Mouse (Mus musculus): ENCODE results near the gene Tbc1d10b. TPM values are rescaled to one million over a fixed set of nuclear protein-coding genes. Genes with fewer than 3 reads are reported as not detected.
A peak's percentile ranks its signal among the peaks of the same experiment; 100 is the strongest.

Tbc1d10b gene
- total RNA-seq, 2 experiments from 2014 or later: 27.0 to 59.8 TPM

DNA sequence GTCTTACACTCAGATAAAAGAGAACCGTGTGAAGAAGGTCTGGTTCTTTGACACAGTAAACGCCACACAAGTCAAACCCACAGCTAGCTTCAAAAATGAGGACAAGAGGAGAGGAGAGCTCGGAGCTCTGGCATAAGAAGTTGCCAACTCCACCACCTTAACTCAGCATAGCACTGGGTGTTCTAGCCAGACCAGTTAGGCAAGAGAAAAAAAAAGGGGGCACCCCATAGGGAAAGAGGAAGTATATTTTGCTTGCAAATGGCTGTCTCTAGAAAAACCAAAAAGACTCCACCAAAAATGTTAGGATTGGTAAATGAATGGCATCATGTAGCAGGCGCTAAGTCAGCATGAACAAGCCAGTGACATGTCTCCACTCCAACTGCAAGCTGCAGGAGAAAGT, 44.3 kb downstream of the Tbc1d10b start:
- peak; percentile 27; the same call in 1 of the 2 replicates for ATAC-seq (ENCODE audit: poor library complexity, severe bottlenecking)

DNA sequence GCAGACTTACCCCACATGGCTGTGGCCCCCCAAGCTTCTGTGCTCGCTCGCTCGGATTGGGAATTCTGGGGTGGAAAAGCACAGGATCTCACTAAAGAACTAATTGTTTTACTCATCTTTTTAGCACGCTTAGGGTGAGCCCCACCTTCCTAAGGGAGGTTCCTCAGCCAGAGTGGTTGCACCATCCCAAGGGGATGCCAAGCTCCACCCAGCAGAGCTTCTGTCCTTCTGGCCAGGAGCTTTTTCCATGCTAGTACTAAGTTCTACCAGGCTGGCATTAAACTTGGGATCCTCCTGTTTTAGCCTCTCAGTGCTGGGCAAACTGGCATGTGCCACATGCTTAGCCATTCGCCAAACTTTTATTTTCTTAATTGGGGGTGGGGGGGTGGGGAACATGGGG, 45.7 kb downstream of the Tbc1d10b start:
- ATAC-seq (ENCODE audit: poor library complexity, severe bottlenecking): peak; percentile 36; the same call in 1 of the 2 replicates

DNA sequence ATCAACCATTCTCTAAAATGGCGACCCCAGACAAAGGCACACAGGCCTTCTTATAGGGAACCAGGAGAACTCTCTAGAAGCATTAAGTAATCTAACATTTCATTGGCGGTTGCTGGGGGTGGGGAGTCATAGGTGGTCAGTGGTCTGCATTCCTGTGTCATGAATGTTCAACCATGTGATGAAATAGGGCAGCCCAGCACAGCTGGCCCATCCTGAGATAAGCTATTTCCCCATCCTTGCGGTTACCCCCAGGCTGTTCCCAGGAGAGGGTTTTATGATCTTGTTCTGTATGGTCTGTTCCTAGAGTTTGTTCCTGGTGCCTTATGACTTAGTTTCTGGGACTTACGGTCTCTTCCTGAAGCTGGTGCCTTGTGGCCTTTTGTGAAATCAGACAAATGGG, 50.7 kb downstream of the Tbc1d10b start:
- ATAC-seq (ENCODE audit: poor library complexity, severe bottlenecking): peak; percentile 72

DNA sequence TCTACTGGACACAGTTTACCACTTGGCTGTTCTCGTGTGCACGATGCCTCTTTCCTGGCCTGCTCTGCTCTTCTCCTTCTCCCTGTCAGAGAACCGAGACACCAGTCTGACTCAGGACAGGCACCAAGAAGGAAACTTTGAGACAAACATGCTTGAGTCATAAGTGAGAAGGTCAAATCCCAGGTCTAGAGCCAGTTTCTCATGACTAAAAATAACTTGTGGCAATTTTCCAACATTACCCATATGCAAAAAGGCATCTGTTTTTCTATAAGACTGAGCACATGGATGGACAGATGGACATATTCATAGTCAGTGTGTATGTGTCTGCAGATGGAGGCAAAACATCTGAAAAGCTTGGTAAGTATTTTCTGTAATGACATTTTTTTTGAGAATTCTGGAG, 54.8 kb downstream of the Tbc1d10b start:
- no peak for ATAC-seq (ENCODE audit: poor library complexity, severe bottlenecking)

DNA sequence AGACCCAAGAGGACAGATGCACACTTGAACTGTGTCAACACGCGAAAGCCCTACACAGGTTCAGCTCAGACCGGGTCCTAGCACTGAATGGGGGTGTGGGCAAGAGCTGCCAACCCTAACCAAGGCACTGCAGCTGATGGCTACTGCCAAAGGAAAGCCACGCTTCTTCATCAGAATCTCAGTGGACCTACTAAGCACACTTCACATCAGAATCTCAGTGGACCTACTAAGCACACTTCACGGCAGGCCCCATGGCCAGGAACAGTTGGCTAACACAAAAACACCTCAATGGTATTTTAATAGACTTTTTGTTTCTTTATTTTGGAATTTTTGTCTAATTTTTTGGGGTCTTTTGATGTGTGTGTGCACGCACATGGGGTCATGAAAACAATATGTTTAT, 55.8 kb downstream of the Tbc1d10b start:
- no peak for ATAC-seq (ENCODE audit: poor library complexity, severe bottlenecking)

DNA sequence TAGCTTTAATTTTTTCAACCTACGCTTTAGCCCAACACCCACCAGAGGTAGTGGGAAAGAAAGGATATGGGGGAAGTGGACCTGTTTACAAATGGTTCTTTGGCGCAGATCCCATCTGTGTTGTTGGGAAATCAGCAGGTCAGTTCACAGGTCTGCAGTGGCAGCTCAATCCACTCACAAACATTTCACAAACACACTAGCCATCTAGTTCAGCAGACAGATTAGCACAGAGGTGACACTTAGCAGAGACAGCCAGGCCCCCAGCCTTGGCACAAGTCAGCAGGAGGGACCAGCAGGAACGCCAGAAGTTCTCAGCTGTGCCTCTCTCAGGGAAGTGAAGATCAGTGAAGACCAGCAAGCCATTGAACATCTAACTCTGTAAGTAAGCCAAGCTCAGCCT, 60.4 kb downstream of the Tbc1d10b start:
- no peak for ATAC-seq (ENCODE audit: poor library complexity, severe bottlenecking)

Other genes with a start within 250 kb of the Tbc1d10b start
- 46.1 and 48.5 TPM in 2 replicates for gene Cdipt, start 232.6 kb downstream of the Tbc1d10b start, total RNA-seq (2015)
- 49.4 and 56.7 TPM in 2 replicates for gene Cdipt, start 232.6 kb downstream of the Tbc1d10b start, total RNA-seq (2017)
- gene Cdiptos, start 232.4 kb downstream of the Tbc1d10b start, total RNA-seq (2015): 4.9 and 6.6 TPM in 2 replicates
- gene Cdiptos, start 232.4 kb downstream of the Tbc1d10b start, total RNA-seq (2017): 0.73 and 3.3 TPM in 2 replicates
- 5.6 and 6.0 TPM in 2 replicates for gene Mvp, start 193.8 kb downstream of the Tbc1d10b start, total RNA-seq (2015)
- gene Mvp, start 193.8 kb downstream of the Tbc1d10b start, total RNA-seq (2017): 48.1 and 50.6 TPM in 2 replicates
- 0.54 and 1.6 TPM in 2 replicates for gene Pagr1b, start 192.0 kb downstream of the Tbc1d10b start, total RNA-seq (2015)
- gene Pagr1b, start 192.0 kb downstream of the Tbc1d10b start, total RNA-seq (2017): not detected in 2 replicates
- gene Pagr1a, start 191.1 kb downstream of the Tbc1d10b start, total RNA-seq (2015): 40.7 and 62.5 TPM in 2 replicates
- 25.5 and 67.0 TPM in 2 replicates for gene Pagr1a, start 191.1 kb downstream of the Tbc1d10b start, total RNA-seq (2017)
- 15.4 TPM in 1 of 2 replicates, not detected in the other for gene Gm42742, start 187.4 kb downstream of the Tbc1d10b start, total RNA-seq (2015)
- 45.4 TPM in 1 of 2 replicates, not detected in the other for gene Gm42742, start 187.4 kb downstream of the Tbc1d10b start, total RNA-seq (2017)
- gene Prrt2, start 187.3 kb downstream of the Tbc1d10b start, total RNA-seq (2015): 0.20 and 1.8 TPM in 2 replicates
- 2.4 and 3.0 TPM in 2 replicates for gene Prrt2, start 187.3 kb downstream of the Tbc1d10b start, total RNA-seq (2017)
- 79.8 and 80.9 TPM in 2 replicates for gene Maz, start 181.4 kb downstream of the Tbc1d10b start, total RNA-seq (2015)
- gene Maz, start 181.4 kb downstream of the Tbc1d10b start, total RNA-seq (2017): 44.4 and 45.1 TPM in 2 replicates
- gene Kif22, start 166.0 kb downstream of the Tbc1d10b start, total RNA-seq (2015): 107 and 108 TPM in 2 replicates
- 85.9 and 105 TPM in 2 replicates for gene Kif22, start 166.0 kb downstream of the Tbc1d10b start, total RNA-seq (2017)
- 0.96 TPM in 1 of 2 replicates, not detected in the other for gene Zg16, start 121.1 kb downstream of the Tbc1d10b start, total RNA-seq (2015)
- not detected in 2 replicates for gene Zg16, start 121.1 kb downstream of the Tbc1d10b start, total RNA-seq (2017)
- gene AI467606, start 117.1 kb downstream of the Tbc1d10b start, total RNA-seq (2015): 65.9 and 71.1 TPM in 2 replicates
- gene AI467606, start 117.1 kb downstream of the Tbc1d10b start, total RNA-seq (2017): 46.6 and 49.2 TPM in 2 replicates
- gene Qprt, start 86.2 kb downstream of the Tbc1d10b start, total RNA-seq (2015): 2.0 and 3.3 TPM in 2 replicates
- gene Qprt, start 86.2 kb downstream of the Tbc1d10b start, total RNA-seq (2017): 1.1 and 2.8 TPM in 2 replicates
- gene Spn, start 70.6 kb downstream of the Tbc1d10b start, total RNA-seq (2015): 74.6 and 82.8 TPM in 2 replicates
- gene Spn, start 70.6 kb downstream of the Tbc1d10b start, total RNA-seq (2017): 241 and 246 TPM in 2 replicates
- 16.1 and 19.0 TPM in 2 replicates for gene Cd2bp2, start 12.4 kb downstream of the Tbc1d10b start, total RNA-seq (2015)
- gene Cd2bp2, start 12.4 kb downstream of the Tbc1d10b start, total RNA-seq (2017): 51.8 and 57.5 TPM in 2 replicates
- 5.0 and 6.0 TPM in 2 replicates for gene Mylpf, start 422 bp upstream of the Tbc1d10b start, total RNA-seq (2015)
- gene Mylpf, start 422 bp upstream of the Tbc1d10b start, total RNA-seq (2017): 2.3 and 3.3 TPM in 2 replicates
- 2.9 and 3.1 TPM in 2 replicates for gene Zfp553, start 24.6 kb upstream of the Tbc1d10b start, total RNA-seq (2015)
- 5.9 and 9.7 TPM in 2 replicates for gene Zfp553, start 24.6 kb upstream of the Tbc1d10b start, total RNA-seq (2017)
- 36.2 and 36.8 TPM in 2 replicates for gene Sept1, start 24.7 kb upstream of the Tbc1d10b start, total RNA-seq (2015)
- gene Sept1, start 24.7 kb upstream of the Tbc1d10b start, total RNA-seq (2017): 31.2 and 42.7 TPM in 2 replicates
- gene Zfp771, start 35.8 kb upstream of the Tbc1d10b start, total RNA-seq (2015): 0.96 and 1.8 TPM in 2 replicates
- gene Zfp771, start 35.8 kb upstream of the Tbc1d10b start, total RNA-seq (2017): 0.28 and 0.73 TPM in 2 replicates
- 32.1 and 45.3 TPM in 2 replicates for gene Dctpp1, start 52.2 kb upstream of the Tbc1d10b start, total RNA-seq (2015)
- 23.3 and 31.0 TPM in 2 replicates for gene Dctpp1, start 52.2 kb upstream of the Tbc1d10b start, total RNA-seq (2017)
- 55.5 and 61.6 TPM in 2 replicates for gene Sephs2, start 65.6 kb upstream of the Tbc1d10b start, total RNA-seq (2015)
- gene Sephs2, start 65.6 kb upstream of the Tbc1d10b start, total RNA-seq (2017): 130 and 138 TPM in 2 replicates
- gene Itgal, start 87.8 kb upstream of the Tbc1d10b start, total RNA-seq (2015): 117 and 130 TPM in 2 replicates
- gene Itgal, start 87.8 kb upstream of the Tbc1d10b start, total RNA-seq (2017): 59.4 and 72.4 TPM in 2 replicates
- 2.0 and 2.4 TPM in 2 replicates for gene Zfp768, start 137.1 kb upstream of the Tbc1d10b start, total RNA-seq (2015)
- gene Zfp768, start 137.1 kb upstream of the Tbc1d10b start, total RNA-seq (2017): 3.9 and 4.6 TPM in 2 replicates
- gene Zfp747, start 167.6 kb upstream of the Tbc1d10b start, total RNA-seq (2015): 3.2 and 6.1 TPM in 2 replicates
- 7.6 and 17.8 TPM in 2 replicates for gene Zfp747, start 167.6 kb upstream of the Tbc1d10b start, total RNA-seq (2017)
- 1.8 TPM in 2 replicates for gene 9130019O22Rik, start 178.7 kb upstream of the Tbc1d10b start, total RNA-seq (2015)
- gene 9130019O22Rik, start 178.7 kb upstream of the Tbc1d10b start, total RNA-seq (2017): 5.0 TPM in 2 replicates
- 0.36 and 0.40 TPM in 2 replicates for gene E430018J23Rik, start 185.2 kb upstream of the Tbc1d10b start, total RNA-seq (2015)
- 1.7 and 2.8 TPM in 2 replicates for gene E430018J23Rik, start 185.2 kb upstream of the Tbc1d10b start, total RNA-seq (2017)
- gene Zfp764, start 198.4 kb upstream of the Tbc1d10b start, total RNA-seq (2015): 8.5 and 10.5 TPM in 2 replicates
- 9.1 and 9.5 TPM in 2 replicates for gene Zfp764, start 198.4 kb upstream of the Tbc1d10b start, total RNA-seq (2017)
- gene Zfp688, start 213.6 kb upstream of the Tbc1d10b start, total RNA-seq (2015): 17.1 and 17.3 TPM in 2 replicates
- gene Zfp688, start 213.6 kb upstream of the Tbc1d10b start, total RNA-seq (2017): 7.9 and 14.0 TPM in 2 replicates
- gene Zfp689, start 240.7 kb upstream of the Tbc1d10b start, total RNA-seq (2015): 1.2 and 1.6 TPM in 2 replicates
- gene Zfp689, start 240.7 kb upstream of the Tbc1d10b start, total RNA-seq (2017): 1.4 and 1.8 TPM in 2 replicates

Data from megakaryocyte, adult 5-6 weeks (primary cell).